Mouse (Mus musculus) hindbrain, embryonic 16.5 days (tissue): ENCODE measurements around the gene Hnrnpa1. TPM values are rescaled to one million over a fixed set of nuclear protein-coding genes. Genes with fewer than 3 reads are reported as not detected.
A peak's percentile ranks its signal among the peaks of the same experiment; 100 is the strongest.

Experiments
- ATAC-seq: fragments of 200-750 bp; cut with Nextera tagmentation; 2 replicates; pipeline ENCODE4 v1.8.0; 2017; ENCODE audit warnings: moderate TSS enrichment, moderate library complexity
- H3K27ac ChIP-seq: fragments of 300-500 bp; sonication (generic); 2 replicates; pipeline ENCODE4 v1.5.1; 2014; ENCODE audit warnings: low read depth, mild to moderate bottlenecking, control low read depth, low read length, moderate library complexity
- H3K27me3 ChIP-seq: fragments of 300-500 bp; sonication (generic); replicated peaks from 2 replicates; pipeline ENCODE4 v1.6.1; 2014; ENCODE audit warnings: low read length; ENCODE audit not compliant: control insufficient read depth, insufficient read depth
- H3K36me3 ChIP-seq: fragments of 300-500 bp; sonication (generic); 2 replicates; pipeline ENCODE4 v1.6.1; 2014; ENCODE audit warnings: mild to moderate bottlenecking, low read length, moderate library complexity, mixed read lengths; ENCODE audit not compliant: control insufficient read depth, insufficient read depth
- H3K4me1 ChIP-seq: fragments of 300-500 bp; sonication (generic); 2 replicates; pipeline ENCODE4 v1.6.1; 2014; ENCODE audit warnings: low read depth, low read length; ENCODE audit not compliant: control insufficient read depth, insufficient read depth
- H3K4me2 ChIP-seq: fragments of 300-500 bp; sonication (generic); 2 replicates; pipeline ENCODE4 v1.6.1; 2014; ENCODE audit warnings: mild to moderate bottlenecking, low read length, control low read depth, moderate library complexity
- H3K4me3 ChIP-seq: fragments of 300-500 bp; sonication (generic); 2 replicates; pipeline ENCODE4 v1.5.1; 2014; ENCODE audit warnings: mild to moderate bottlenecking, low read length, control low read depth, moderate library complexity
- H3K9ac ChIP-seq: fragments of 300-500 bp; sonication (generic); 2 replicates; pipeline ENCODE4 v1.6.1; 2014; ENCODE audit warnings: low read depth, mild to moderate bottlenecking, control low read depth, low read length, moderate library complexity
- H3K9me3 ChIP-seq: fragments of 300-500 bp; sonication (generic); 2 replicates; pipeline ENCODE4 v1.6.1; 2014; ENCODE audit warnings: mild to moderate bottlenecking, low read length, moderate library complexity; ENCODE audit not compliant: control insufficient read depth
- WGBS: fragments of 180-500 bp; shearing (Covaris S2); extraction: QIAGEN DNeasy Blood & Tissue Kit; methylation state at CpG from one replicate; pipeline ENCODE4 v1.1.7; 2014; 5-methylcytosine and 5-hydroxymethylcytosine counted together
- microRNA counts: library from miRNA; unstranded; fragments of <30 nt; microRNA quantifications from one replicate; lab custom pipeline; 2016
- microRNA-seq: library from miRNA; unstranded; fragments of <30 nt; microRNA quantifications from one replicate; pipeline ENCODE4, GENCODE M21; 2017
- polyA plus RNA-seq: library from polyadenylated mRNA; unstranded; fragments of >200 nt; fragmentation: Nextera tagmentation; extraction: Ambion mirVana; gene quantifications from 2 replicates; pipeline ENCODE4 v1.2.1, GENCODE M21; 2015

Hnrnpa1 gene
- polyA plus RNA-seq, 1 experiment from 2014 or later, result 483 TPM

DNA sequence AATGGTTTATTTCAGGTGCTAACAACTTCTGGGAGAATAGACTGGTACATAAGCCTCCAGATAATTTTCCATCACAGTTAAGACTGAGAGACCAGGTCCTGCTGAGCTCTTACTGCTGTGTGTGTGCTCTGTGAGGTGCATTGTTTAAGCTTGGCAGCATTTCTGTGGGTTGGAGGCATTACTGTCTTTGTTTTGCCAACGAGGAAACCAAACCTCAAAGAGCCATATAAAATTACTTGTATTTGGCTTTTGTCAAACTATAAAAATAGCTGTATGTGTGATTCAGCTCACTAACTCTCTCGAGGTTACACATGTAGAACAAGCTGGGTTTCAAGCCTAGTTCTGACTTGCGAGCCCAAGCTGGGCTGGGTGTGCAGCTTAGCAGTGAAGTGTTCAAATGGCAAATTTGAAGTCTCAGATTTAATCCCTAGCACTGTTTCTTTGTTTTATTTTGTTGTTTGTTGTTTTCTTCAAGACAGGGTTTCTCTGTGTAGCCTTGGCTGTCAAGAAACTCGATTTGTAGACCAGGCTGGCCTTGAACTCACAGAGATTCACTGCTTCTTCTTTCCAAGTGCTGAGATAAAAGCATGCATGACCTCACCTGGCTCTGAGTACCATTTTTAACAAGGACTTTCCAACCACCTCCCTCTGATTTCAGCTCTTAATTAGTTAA is 52.6 kb downstream of the Hnrnpa1 start:
- no peak overlapping the region for H3K27ac ChIP-seq
- no peak overlapping the region for H3K4me3 ChIP-seq
- H3K4me1 ChIP-seq, result peaks cover 26% of the 10 kb centered on the region
- no peak overlapping the region for H3K4me2 ChIP-seq
- H3K27me3 ChIP-seq, result no peaks in the 10 kb centered on the region
- ATAC-seq, result no peak
- H3K9ac ChIP-seq, result no peak overlapping the region
- 74% methylated on average over 4 of the region's 4 CpGs for WGBS
- H3K9me3 ChIP-seq, result no peaks in the 10 kb centered on the region
- H3K36me3 ChIP-seq, result peaks cover 14% of the 10 kb centered on the region

DNA sequence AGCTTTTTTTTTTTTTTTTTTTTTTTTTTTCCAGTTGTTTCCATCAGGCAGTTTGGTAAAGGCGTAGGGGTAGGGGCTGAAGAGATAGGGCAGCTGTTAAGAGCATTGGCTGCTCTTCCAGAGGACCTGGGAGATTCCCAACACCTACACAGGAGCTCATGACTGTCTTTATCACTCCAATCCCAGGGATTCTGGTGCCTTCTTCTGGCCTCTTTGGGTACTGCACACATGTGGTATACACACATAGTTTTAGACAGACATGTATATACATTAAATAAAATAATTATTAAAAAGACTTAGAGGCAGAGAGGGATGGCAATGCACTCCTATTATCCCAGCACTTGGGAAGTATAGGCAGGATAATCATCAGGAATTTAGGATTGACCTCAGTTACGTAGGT is 53.1 kb downstream of the Hnrnpa1 start:
- Histone ChIP-seq H3K36me3 (peaks cover 14% of the 10 kb centered on the region), H3K27ac (no peak overlapping the region), H3K4me3 (no peak overlapping the region), H3K4me2 (no peak overlapping the region), H3K9ac (no peak overlapping the region), H3K9me3 (no peaks in the 10 kb centered on the region), H3K27me3 (no peaks in the 10 kb centered on the region), H3K4me1 (peaks cover 28% of the 10 kb centered on the region)
- WGBS, result 100% methylated on average over 2 of the region's 2 CpGs
- ATAC-seq, result no peak

DNA sequence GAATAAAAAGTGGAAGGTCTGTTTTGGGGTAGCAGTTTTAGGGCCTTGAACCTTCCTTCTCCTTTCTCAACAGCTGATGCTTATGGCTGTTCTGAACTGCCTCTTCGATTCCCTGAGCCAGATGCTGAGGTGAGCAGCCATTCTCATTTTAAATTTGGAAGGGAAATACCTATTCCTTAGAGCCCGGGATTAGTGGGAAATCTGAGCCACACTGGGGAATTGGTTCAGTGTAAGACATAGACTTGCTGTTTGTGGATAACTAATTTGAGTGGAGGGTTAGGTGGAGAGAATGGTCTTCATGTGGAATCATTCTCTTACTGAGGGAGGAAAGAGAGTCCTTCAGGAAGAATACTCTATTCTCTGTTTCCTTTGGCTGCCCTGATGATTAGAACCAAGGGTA is 54.4 kb downstream of the Hnrnpa1 start:
- WGBS, result 78% methylated on average over 2 of the region's 2 CpGs
- no peak for ATAC-seq
- H3K4me1 ChIP-seq, result peaks cover 34% of the 10 kb centered on the region

DNA sequence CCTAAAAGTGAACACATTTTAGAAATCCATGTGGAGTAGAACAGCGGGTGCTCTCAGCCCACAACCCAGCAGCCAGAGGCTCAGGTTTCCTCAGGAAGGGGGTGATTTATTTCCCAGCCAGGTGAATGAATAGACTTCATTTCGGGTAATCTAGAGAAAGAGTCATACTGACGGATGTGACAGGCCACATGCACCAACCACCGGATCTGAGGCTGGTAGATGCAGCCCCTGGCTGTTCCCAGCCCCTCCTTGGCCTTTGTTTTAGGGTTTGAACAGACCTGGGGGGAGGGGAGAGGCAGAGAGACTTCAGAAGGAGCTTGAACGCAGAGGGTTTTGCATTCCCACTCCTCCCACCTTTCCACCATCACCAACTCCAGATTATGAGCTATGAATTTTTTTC is 55.6 kb downstream of the Hnrnpa1 start:
- H3K9me3 ChIP-seq, result no peaks in the 10 kb centered on the region
- H3K27me3 ChIP-seq, result no peaks in the 10 kb centered on the region
- no peak overlapping the region for H3K9ac ChIP-seq
- H3K36me3 ChIP-seq, result peaks cover 14% of the 10 kb centered on the region
- H3K4me1 ChIP-seq, result peaks cover 40% of the 10 kb centered on the region
- no peak overlapping the region for H3K4me2 ChIP-seq
- H3K4me3 ChIP-seq, result no peak overlapping the region
- no peak for ATAC-seq
- 0 out of 2 replicates have a peak overlapping the region, but pooled peaks have one; percentile 36 for H3K27ac ChIP-seq
- WGBS, result 12% methylated on average over 5 of the region's 5 CpGs

More for the DNA sequence above, 54.4 kb downstream of the Hnrnpa1 start:
- Histone ChIP-seq H3K9me3 (no peaks in the 10 kb centered on the region), H3K9ac (no peak overlapping the region), H3K27me3 (no peaks in the 10 kb centered on the region), H3K36me3 (peaks cover 14% of the 10 kb centered on the region), H3K4me2 (no peak overlapping the region), H3K27ac (no peak overlapping the region), H3K4me3 (no peak overlapping the region)

MicroRNA genes within 50 kb of the gene (microRNA counts, 519-probe panel; counts per million panel counts)
- 2,870 counts per million, percentile 77 among the panel's probes with 10 or more counts for microRNA mmu-miR-148b (lab: Ali Mortazavi, UCI)

Small RNA genes lying within 50 kb of the gene (microRNA-seq; reads per million reads assigned to microRNA genes)
- 207 reads per million, percentile 59 among the genes with 10 or more reads in this experiment for gene Mir148b

Other genes starting within 250 kb of the Hnrnpa1 start
- 3.2 and 9.9 TPM in 2 replicates for gene Hoxc8, start 249.8 kb upstream of the Hnrnpa1 start, polyA plus RNA-seq
- gene Hoxc6, start 242.2 kb upstream of the Hnrnpa1 start, polyA plus RNA-seq, result 4.0 and 9.0 TPM in 2 replicates
- 57.7 and 61.2 TPM in 2 replicates for gene Hoxc4, start 221.5 kb upstream of the Hnrnpa1 start, polyA plus RNA-seq
- 25.1 and 29.1 TPM in 2 replicates for gene Smug1, start 73.3 kb upstream of the Hnrnpa1 start, polyA plus RNA-seq
- 120 and 124 TPM in 2 replicates for gene Cbx5, start 616 bp upstream of the Hnrnpa1 start, polyA plus RNA-seq
- gene Nfe2, start 18.0 kb downstream of the Hnrnpa1 start, polyA plus RNA-seq, result 0.65 and 0.69 TPM in 2 replicates
- 207 and 209 TPM in 2 replicates for gene Copz1, start 32.3 kb downstream of the Hnrnpa1 start, polyA plus RNA-seq
- gene Gpr84, start 70.2 kb downstream of the Hnrnpa1 start, polyA plus RNA-seq, result 0.34 and 0.42 TPM in 2 replicates
- 20.1 and 24.7 TPM in 2 replicates for gene Zfp385a, start 99.7 kb downstream of the Hnrnpa1 start, polyA plus RNA-seq
- 6.3 and 8.6 TPM in 2 replicates for gene Itga5, start 126.3 kb downstream of the Hnrnpa1 start, polyA plus RNA-seq
- 0.31 TPM in 1 of 2 replicates, not detected in the other for gene Gtsf1, start 190.0 kb downstream of the Hnrnpa1 start, polyA plus RNA-seq
- 0.45 and 1.0 TPM in 2 replicates for gene Gtsf2, start 208.0 kb downstream of the Hnrnpa1 start, polyA plus RNA-seq
- 1.7 and 1.9 TPM in 2 replicates for gene Nckap1l, start 213.4 kb downstream of the Hnrnpa1 start, polyA plus RNA-seq